Mouse (Mus musculus): ENCODE results near the gene Sox8. TPM values are rescaled to one million over a fixed set of nuclear protein-coding genes. Genes with fewer than 3 reads are reported as not detected.

The Sox8 gene
- 5.8 and 6.0 TPM in 2 replicates for polyA plus RNA-seq (2015; fragmentation: Nextera tagmentation; extraction: Ambion mirVana)

GRCm38 (mm10) chr17:25570648-25571452 lies at the start of gene Sox8:
Gene Sox8 (minus strand): TSS chr17:25570686.
- H3K27me3 ChIP-seq (replicated peaks) = peaks cover 22% of the 10 kb centered on the region
- ATAC-seq (ENCODE audit: insufficient read depth, low FRiP score, low read depth) = peak; percentile 77
- H3K4me1 ChIP-seq = peaks cover 22% of the 10 kb centered on the region
- peak within 1 kb of the TSS; percentile 48 for H3K4me3 ChIP-seq (replicated peaks)
- peak within 1 kb of the TSS; percentile 27; the same call in 1 of the 2 replicates for H3K9ac ChIP-seq
- H3K27ac ChIP-seq = no peak within 1 kb of the TSS
- no peaks in the 10 kb centered on the region for H3K9me3 ChIP-seq
- 1% methylated on average over 60 of the region's 61 CpGs for WGBS
- no peaks in the 10 kb centered on the region for H3K36me3 ChIP-seq
- peak within 1 kb of the TSS; percentile 92 for H3K4me2 ChIP-seq

GRCm38 (mm10) chr17:25618508-25619056 lies 48.1 kb upstream of the Sox8 start:
- Histone ChIP-seq H3K27me3 (replicated peaks) (no peaks in the 10 kb centered on the region), H3K4me1 (peaks cover 7% of the 10 kb centered on the region; the same call in 1 of the 2 replicates), H3K9me3 (no peaks in the 10 kb centered on the region), H3K9ac (no peak overlapping the region), H3K36me3 (0 out of 2 replicates have a peak, but pooled peaks cover 2% of the 10 kb centered on the region), H3K4me3 (replicated peaks) (no peak overlapping the region), H3K27ac (peak overlapping the region; percentile 54; the same call in 1 of the 2 replicates), H3K4me2 (peak overlapping the region; percentile 14; the same call in 1 of the 2 replicates)
- 47% methylated on average over 16 of the region's 16 CpGs for WGBS
- ATAC-seq (ENCODE audit: insufficient read depth, low FRiP score, low read depth) = peak; percentile 51

GRCm38 (mm10) chr17:25614723-25615510 lies 44.4 kb upstream of the Sox8 start:
- Histone ChIP-seq H3K9me3 (no peaks in the 10 kb centered on the region), H3K4me3 (replicated peaks) (no peak overlapping the region), H3K4me1 (peaks cover 12% of the 10 kb centered on the region), H3K9ac (no peak overlapping the region), H3K36me3 (0 out of 2 replicates have a peak, but pooled peaks cover 5% of the 10 kb centered on the region), H3K27ac (no peak overlapping the region), H3K27me3 (replicated peaks) (no peaks in the 10 kb centered on the region), H3K4me2 (no peak overlapping the region)
- no peak for ATAC-seq (ENCODE audit: insufficient read depth, low FRiP score, low read depth)
- 90% methylated on average over 10 of the region's 10 CpGs for WGBS

- Histone ChIP-seq H3K4me1 (peaks cover 15% of the 10 kb centered on the region), H3K27ac (no peak overlapping the region), H3K9ac (no peak overlapping the region), H3K4me3 (replicated peaks) (no peak overlapping the region), H3K9me3 (no peaks in the 10 kb centered on the region), H3K4me2 (no peak overlapping the region), H3K36me3 (0 out of 2 replicates have a peak, but pooled peaks cover 5% of the 10 kb centered on the region), H3K27me3 (replicated peaks) (no peaks in the 10 kb centered on the region)
- 92% methylated on average over 6 of the region's 6 CpGs for WGBS
- no peak for ATAC-seq (ENCODE audit: insufficient read depth, low FRiP score, low read depth)
Measured at GRCm38 (mm10) chr17:25613323-25613722, 42.8 kb upstream of the Sox8 start.

- Histone ChIP-seq H3K4me3 (replicated peaks) (no peak overlapping the region), H3K4me2 (no peak overlapping the region), H3K27me3 (replicated peaks) (no peaks in the 10 kb centered on the region), H3K9ac (no peak overlapping the region), H3K4me1 (peaks cover 15% of the 10 kb centered on the region), H3K27ac (no peak overlapping the region), H3K36me3 (0 out of 2 replicates have a peak, but pooled peaks cover 5% of the 10 kb centered on the region), H3K9me3 (no peaks in the 10 kb centered on the region)
- 84% methylated on average over 9 of the region's 9 CpGs for WGBS
- no peak for ATAC-seq (ENCODE audit: insufficient read depth, low FRiP score, low read depth)
Measured at GRCm38 (mm10) chr17:25612537-25612936, 42.1 kb upstream of the Sox8 start.

- no peak for ATAC-seq (ENCODE audit: insufficient read depth, low FRiP score, low read depth)
- Histone ChIP-seq H3K4me2 (0 out of 2 replicates have a peak overlapping the region, but pooled peaks have one; percentile 3), H3K9ac (no peak overlapping the region), H3K36me3 (0 out of 2 replicates have a peak, but pooled peaks cover 5% of the 10 kb centered on the region), H3K27ac (peak overlapping the region; percentile 35; the same call in 1 of the 2 replicates), H3K4me1 (peaks cover 15% of the 10 kb centered on the region), H3K9me3 (no peaks in the 10 kb centered on the region), H3K4me3 (replicated peaks) (no peak overlapping the region), H3K27me3 (replicated peaks) (no peaks in the 10 kb centered on the region)
- WGBS = 43% methylated on average over 9 of the region's 9 CpGs
Measured at GRCm38 (mm10) chr17:25610151-25610550, 39.7 kb upstream of the Sox8 start.

- Histone ChIP-seq H3K9ac (no peak overlapping the region), H3K27ac (peak overlapping the region; percentile 35; the same call in 1 of the 2 replicates), H3K27me3 (replicated peaks) (no peaks in the 10 kb centered on the region), H3K4me2 (no peak overlapping the region), H3K9me3 (no peaks in the 10 kb centered on the region), H3K4me1 (peaks cover 15% of the 10 kb centered on the region), H3K4me3 (replicated peaks) (no peak overlapping the region), H3K36me3 (0 out of 2 replicates have a peak, but pooled peaks cover 5% of the 10 kb centered on the region)
- ATAC-seq (ENCODE audit: insufficient read depth, low FRiP score, low read depth) = no peak
- WGBS = 71% methylated on average over 3 of the region's 3 CpGs
Measured at GRCm38 (mm10) chr17:25609506-25609828, 39.0 kb upstream of the Sox8 start.

- Histone ChIP-seq H3K4me1 (peaks cover 15% of the 10 kb centered on the region), H3K27me3 (replicated peaks) (no peaks in the 10 kb centered on the region), H3K4me2 (no peak overlapping the region), H3K9me3 (no peaks in the 10 kb centered on the region), H3K4me3 (replicated peaks) (no peak overlapping the region), H3K36me3 (0 out of 2 replicates have a peak, but pooled peaks cover 5% of the 10 kb centered on the region), H3K9ac (no peak overlapping the region), H3K27ac (0 out of 2 replicates have a peak overlapping the region, but pooled peaks have one; percentile 35)
- 58% methylated on average over 10 of the region's 10 CpGs for WGBS
- ATAC-seq (ENCODE audit: insufficient read depth, low FRiP score, low read depth) = no peak; the same call in 1 of the 2 replicates
Measured at GRCm38 (mm10) chr17:25608821-25609505, 38.5 kb upstream of the Sox8 start.

GRCm38 (mm10) chr17:25608137-25608785 lies 37.8 kb upstream of the Sox8 start:
- Histone ChIP-seq H3K4me1 (peaks cover 15% of the 10 kb centered on the region), H3K27ac (no peak overlapping the region), H3K9ac (no peak overlapping the region), H3K36me3 (0 out of 2 replicates have a peak, but pooled peaks cover under 1% of the 10 kb centered on the region), H3K9me3 (no peaks in the 10 kb centered on the region), H3K4me2 (no peak overlapping the region), H3K4me3 (replicated peaks) (no peak overlapping the region), H3K27me3 (replicated peaks) (no peaks in the 10 kb centered on the region)
- no peak; the same call in 1 of the 2 replicates for ATAC-seq (ENCODE audit: insufficient read depth, low FRiP score, low read depth)
- WGBS = 80% methylated on average over 11 of the region's 11 CpGs

GRCm38 (mm10) chr17:25604234-25604633 lies 33.7 kb upstream of the Sox8 start:
- no peak overlapping the region for H3K27ac ChIP-seq
- 26% methylated on average over 5 of the region's 5 CpGs for WGBS
- H3K36me3 ChIP-seq = no peaks in the 10 kb centered on the region
- peaks cover 6% of the 10 kb centered on the region for H3K4me1 ChIP-seq
- no peaks in the 10 kb centered on the region for H3K27me3 ChIP-seq (replicated peaks)
- H3K4me2 ChIP-seq = no peak overlapping the region
- no peak overlapping the region for H3K4me3 ChIP-seq (replicated peaks)
- no peak for ATAC-seq (ENCODE audit: insufficient read depth, low FRiP score, low read depth)
- H3K9ac ChIP-seq = no peak overlapping the region
- H3K9me3 ChIP-seq = no peaks in the 10 kb centered on the region

GRCm38 (mm10) chr17:25602366-25602765 lies 31.9 kb upstream of the Sox8 start:
- ATAC-seq (ENCODE audit: insufficient read depth, low FRiP score, low read depth) = no peak
- H3K4me3 ChIP-seq (replicated peaks) = no peak overlapping the region
- H3K9ac ChIP-seq = no peak overlapping the region
- no peaks in the 10 kb centered on the region for H3K27me3 ChIP-seq (replicated peaks)
- no peak overlapping the region for H3K27ac ChIP-seq
- no peaks in the 10 kb centered on the region for H3K9me3 ChIP-seq
- no peaks in the 10 kb centered on the region for H3K4me1 ChIP-seq
- 70% methylated on average over 8 of the region's 8 CpGs for WGBS
- 0 out of 2 replicates have a peak, but pooled peaks cover 2% of the 10 kb centered on the region for H3K36me3 ChIP-seq
- H3K4me2 ChIP-seq = no peak overlapping the region
